Mouse (Mus musculus): ENCODE data around the gene Car5a.

Car5a gene

GRCm38 (mm10) chr8:121944831-121945230 lies at the start of gene Car5a:
Car5a (minus strand) TSS chr8:121944904.
- DNase-seq (ENCODE audit: low spot score in 2 of 2), result no peak

GRCm38 (mm10) chr8:121992911-121993310 lies 48.2 kb upstream of the Car5a start:
- DNase-seq (ENCODE audit: low spot score in 2 of 2), result no peak

DNA sequence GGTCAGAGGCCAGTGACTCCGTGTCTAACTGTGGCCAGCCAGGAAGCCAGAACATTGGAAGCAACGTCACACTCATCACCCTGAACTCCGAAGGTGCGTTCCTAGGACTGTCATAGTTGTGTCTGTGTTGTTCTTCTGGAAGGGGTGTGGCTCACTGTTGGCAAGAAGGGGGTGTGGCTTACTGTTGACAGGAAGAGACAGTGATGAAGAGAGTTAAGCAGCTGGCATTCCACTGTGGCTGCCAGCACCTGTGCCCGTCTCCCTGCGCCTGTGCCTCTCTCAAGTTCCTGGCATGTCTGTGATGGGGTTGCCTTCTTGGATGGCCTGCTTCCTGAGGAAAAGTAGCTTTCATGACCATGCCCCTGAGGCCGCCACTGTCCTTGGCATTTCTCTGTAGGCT lies 46.9 kb upstream of the Car5a start:
- DNase-seq (ENCODE audit: low spot score in 2 of 2), result no peak

- DNase-seq (ENCODE audit: low spot score in 2 of 2), result no peak
These were observed 46.0 kb upstream of the Car5a start for GRCm38 (mm10) chr8:121990506-121991255.

DNA sequence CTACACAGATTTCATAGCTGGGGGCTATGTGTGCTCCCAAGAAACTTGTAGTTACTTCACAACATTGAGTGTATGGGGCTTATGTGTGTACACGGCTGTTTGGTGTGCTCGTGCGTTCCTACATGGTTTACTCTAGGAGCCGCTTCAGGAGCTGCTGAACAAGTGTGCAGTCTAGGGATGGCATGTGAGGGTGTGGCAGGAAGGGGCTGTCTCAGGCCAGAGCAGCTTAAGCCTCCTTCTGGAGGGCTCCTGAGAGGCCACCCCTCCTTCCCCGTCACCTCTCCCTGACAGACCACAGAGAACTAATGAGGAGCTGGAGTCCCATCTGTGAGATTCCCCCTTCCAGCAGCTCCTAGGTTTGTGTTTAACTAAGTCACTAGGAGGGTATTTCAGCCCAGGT lies 43.2 kb upstream of the Car5a start:
- no peak for DNase-seq (ENCODE audit: low spot score in 2 of 2)

GRCm38 (mm10) chr8:121985673-121986072 lies 41.0 kb upstream of the Car5a start:
- DNase-seq (ENCODE audit: low spot score in 2 of 2), result no peak

DNA sequence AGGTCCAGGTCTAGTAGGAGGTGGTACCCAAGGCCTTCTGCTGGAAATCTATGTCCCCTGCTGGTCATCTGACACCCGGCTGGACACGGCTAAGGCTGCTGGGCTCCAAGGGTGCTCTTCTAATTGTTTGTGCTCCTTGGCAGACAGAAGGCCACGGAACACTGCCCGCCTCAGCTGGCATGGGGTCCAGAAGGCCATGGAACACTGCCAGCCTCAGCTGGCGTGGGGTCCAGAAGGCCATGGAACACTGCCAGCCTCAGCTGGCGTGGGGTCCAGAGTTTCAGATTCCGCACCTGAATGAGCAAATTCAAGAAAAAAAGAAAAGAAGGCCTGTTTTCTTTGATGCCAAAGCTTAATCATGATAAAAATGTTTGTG lies 36.8 kb upstream of the Car5a start:
- no peak for DNase-seq (ENCODE audit: low spot score in 2 of 2)

DNA sequence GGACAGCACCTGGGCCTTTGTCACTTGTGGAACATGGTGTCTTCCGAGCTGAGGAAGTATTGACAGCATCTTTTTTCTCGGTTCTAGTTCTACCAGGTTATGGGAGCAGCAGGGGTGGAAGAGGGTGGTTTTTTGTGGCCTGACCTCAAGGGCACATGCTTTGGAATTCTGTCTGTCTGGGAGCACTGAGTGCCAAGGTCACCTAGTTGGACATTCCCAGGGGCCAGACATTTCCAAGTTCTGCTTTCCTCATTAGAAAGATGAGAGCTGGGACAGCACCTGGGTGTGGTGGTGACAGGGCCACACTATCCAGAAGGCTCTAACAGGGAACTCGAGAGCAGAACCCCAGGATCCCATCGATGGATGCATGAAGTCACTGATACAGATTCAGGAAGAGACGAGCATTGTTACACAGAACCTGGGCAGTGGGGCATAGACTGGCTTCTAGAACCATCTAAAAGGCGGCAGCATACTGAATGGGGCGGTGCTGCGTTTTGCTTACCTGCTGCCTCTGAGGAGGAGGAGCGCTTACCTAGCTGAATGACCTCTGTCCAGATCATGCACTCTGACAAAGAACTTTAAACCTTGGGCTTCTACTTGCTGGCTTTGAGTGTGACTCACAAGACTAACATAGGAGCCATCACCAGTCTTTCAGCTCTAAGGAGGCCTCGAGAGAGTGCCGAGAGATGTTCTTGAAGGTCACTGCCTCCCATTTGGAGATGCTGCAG lies 36.3 kb upstream of the Car5a start:
- no peak for DNase-seq (ENCODE audit: low spot score in 2 of 2)

GRCm38 (mm10) chr8:121978670-121979069 lies 34.0 kb upstream of the Car5a start:
- no peak for DNase-seq (ENCODE audit: low spot score in 2 of 2)

GRCm38 (mm10) chr8:121977819-121978590 lies 33.3 kb upstream of the Car5a start:
- no peak for DNase-seq (ENCODE audit: low spot score in 2 of 2)

GRCm38 (mm10) chr8:121973906-121974305 lies 29.2 kb upstream of the Car5a start:
- no peak for DNase-seq (ENCODE audit: low spot score in 2 of 2)

- DNase-seq (ENCODE audit: low spot score in 2 of 2), result no peak
These were observed 26.9 kb upstream of the Car5a start for GRCm38 (mm10) chr8:121971488-121972058.

- no peak for DNase-seq (ENCODE audit: low spot score in 2 of 2)
These were observed 25.5 kb upstream of the Car5a start for GRCm38 (mm10) chr8:121970225-121970624.

DNA sequence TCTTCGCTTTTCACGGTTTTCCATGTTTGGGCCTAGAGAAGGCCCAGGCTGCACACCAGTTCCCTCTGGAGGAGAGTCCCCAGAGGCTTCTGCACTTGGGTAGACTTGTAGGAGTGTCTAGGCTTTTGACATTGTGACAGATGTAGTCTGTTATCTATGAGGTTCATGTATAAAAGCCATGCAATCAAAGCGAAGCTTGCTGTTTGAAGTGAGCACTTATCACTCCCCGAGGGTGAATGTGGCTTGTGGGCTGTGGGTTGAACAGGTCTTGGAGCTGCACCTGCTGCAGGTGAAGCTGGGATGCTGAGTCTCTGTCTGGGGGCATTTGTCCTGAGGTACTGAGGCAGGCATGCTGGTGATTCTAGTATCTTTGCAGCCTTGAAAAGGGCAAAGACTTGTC lies 23.8 kb upstream of the Car5a start:
- no peak for DNase-seq (ENCODE audit: low spot score in 2 of 2)

DNA sequence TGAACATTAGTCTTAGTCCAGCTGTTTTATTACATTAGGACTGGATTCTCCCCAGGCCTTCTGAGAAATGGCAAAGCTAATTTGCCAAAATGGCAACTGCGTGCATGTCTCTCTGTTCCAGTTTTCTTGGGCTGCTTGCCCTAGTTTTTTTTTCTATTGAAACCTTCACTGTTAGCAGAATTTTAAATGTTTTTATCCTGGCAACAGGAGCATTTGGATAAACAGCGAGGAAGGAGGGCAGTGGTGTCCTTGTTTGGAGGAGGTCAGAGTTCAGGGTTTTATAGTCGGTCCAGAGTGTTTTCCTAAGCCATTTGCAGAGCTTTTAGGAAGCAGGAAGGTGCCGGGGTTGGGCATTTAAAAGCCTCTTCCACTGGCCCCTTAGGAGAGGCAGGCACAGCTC lies 23.3 kb upstream of the Car5a start:
- no peak for DNase-seq (ENCODE audit: low spot score in 2 of 2)

DNA sequence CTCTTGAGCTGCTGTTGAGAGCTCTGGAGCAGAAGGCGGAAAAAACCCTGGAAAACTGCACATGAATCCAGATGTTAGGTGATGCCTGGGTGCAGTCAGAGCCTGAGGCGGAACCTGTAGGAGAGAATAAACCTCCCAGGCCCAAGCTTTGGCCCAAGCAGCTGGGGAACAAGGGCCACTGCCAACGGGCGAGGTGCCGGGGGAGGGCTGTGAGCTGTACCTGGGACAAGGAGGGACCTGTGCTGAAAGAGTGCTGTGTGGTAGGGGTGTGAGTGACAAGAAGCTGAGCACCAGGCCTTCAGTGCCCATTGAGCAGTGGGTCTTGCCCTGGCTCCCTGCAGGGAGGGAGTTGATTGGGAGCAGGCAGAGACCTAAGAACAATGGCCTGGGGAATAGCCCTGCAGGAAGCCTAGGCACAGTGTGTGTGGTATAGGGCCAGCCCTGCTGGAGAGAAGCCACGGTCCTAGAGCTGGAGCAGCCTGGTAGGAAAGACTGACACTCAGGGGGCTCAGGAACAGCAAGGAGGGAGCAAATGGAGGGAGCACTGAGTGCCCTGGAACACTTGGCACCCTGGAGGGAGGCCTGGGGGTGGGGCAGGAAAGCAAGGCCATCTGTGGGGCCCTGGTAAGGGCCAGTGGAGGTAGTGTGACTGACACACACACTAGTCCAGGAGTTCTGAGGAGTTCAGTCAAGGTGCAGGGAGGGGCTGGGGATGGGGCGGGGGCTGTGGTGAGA lies 22.2 kb upstream of the Car5a start:
- no peak for DNase-seq (ENCODE audit: low spot score in 2 of 2)

DNA sequence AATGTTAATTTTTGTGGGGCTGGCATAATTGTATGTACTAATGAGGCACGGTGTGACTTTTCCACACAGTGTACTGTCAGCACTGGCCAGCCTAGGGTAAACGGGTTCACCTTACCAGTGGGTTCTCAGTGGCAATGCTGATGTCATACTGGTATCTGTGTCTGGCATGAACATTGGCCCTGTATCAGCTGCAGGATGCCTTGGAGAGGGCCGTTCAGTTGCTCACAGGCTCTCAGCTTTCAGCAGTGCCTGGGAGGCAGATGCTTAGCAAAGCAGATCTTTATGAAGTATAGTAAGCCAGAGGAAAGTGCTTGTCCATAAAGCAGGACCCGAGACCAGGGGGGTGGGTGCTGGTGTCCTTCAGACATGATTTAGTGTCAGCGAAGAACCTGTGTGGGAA lies 21.4 kb upstream of the Car5a start:
- DNase-seq (ENCODE audit: low spot score in 2 of 2), result no peak

DNA sequence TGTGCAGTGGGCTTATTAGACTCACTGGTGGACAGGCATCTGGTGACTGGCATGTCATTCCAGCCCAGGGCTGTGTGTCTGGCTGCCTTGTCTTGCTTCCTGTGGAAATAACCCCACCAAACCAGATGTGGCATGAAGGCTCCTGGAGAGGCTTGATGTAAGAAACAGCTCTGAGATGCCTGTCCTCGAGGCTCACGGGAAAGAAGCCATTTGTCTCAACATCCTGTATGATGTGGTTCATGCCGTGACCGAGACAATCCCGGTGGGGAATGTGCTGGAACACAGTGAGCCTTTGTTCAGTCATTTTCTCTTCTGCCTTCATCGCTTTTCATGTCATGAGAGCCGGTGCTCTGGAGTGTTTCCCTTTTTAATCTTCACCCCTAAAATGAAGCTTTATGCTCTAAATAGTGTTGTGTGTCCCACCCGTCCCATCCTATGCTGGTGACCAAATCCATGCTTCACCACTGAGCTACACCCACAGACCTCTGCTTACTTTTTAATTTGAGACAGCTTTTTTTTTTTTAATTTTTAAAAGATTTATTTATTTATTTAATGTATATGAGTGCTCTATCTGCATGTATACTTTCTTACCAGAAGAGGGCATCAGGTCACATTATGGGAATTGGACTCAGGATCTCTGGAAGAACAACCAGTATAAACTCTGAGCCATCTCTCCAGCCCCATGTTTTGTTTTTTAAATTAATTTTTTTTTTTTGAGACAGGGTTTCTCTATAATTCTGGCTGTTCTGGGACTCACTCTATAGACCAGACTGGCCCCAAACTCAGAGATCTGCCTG lies 20.2 kb upstream of the Car5a start:
- DNase-seq (ENCODE audit: low spot score in 2 of 2), result no peak

DNA sequence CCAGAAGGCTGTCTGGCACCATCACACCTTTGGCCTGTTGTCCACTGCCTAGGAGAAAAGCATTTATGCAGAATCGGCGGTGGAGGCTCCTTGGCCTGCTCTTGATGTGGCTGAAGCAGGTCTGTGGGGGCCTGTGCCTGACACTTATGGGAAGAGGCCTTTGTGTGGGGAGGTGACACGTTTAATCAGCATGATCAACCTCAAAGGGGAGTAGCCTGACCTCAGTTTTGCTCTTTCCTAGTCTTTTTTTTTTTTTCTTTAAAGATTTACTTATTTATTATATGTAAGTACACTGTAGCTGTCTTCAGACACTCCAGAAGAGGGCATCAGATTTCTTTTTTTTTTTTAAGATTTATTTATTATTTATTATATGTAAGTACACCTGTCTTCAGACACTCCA lies 18.2 kb upstream of the Car5a start:
- no peak for DNase-seq (ENCODE audit: low spot score in 2 of 2)

DNA sequence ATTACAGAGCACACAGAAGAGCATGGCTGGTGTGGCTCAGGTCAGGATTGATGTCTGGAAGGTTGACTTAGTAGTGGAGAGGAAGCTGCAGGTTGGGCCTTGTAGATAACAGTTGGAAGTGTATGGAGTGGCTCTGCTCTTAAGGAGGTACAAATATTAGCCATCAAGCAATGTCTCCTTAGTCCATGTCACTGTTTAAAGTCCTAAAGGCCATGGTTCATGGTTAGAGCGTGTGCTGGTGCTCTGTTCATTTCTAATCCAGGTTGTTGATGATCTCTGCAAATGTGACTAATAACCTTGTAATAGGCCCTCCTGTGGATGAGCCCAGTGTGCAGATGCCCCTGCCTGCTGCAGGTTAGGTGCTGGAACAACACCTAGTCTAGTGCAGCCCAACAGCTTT lies 13.7 kb upstream of the Car5a start:
- DNase-seq (ENCODE audit: low spot score in 2 of 2), result no peak

Data from right cerebral cortex, adult 2 months (tissue).